In the genomic region with DNA sequence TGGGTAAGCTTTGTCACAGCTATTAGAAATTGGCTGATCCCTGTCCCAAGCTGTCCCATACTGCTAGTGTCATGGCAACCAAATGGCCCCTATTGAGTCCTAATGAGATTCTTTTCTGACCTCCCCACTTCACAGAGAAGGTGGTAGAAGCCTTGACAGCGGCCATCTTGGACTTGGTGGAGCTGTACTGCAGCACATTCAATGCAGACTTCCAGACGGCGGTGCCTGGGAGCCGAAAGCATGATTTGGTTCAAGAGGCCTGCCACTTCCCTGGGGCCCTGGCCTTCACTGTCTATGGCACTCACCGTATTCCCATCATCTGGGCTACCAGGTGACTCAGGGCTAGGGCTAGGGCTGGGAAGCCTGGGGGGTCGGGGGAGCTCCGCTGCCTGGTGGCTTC, we compare ENCODE assay signal across 17 mouse cellular contexts. TPM values are rescaled to one million over a fixed set of nuclear protein-coding genes. Genes with fewer than 3 reads are reported as not detected.
A peak's percentile ranks its signal among the peaks of the same experiment; 100 is the strongest.
DNase-seq lines count a peak whose midpoint lies in the region; ATAC-seq and TF ChIP-seq lines count a peak whose summit lies in the region.
"Had no signal": no experiment of that assay in that cellular context is flagged by ENCODE, and none has a peak within 500 bp of the region (broad histone marks: within the 10 kb centered on the region; RNA-seq: fewer than 3 reads in every experiment).

No protein-coding gene starts in this region.

- no peaks in the 10 kb centered on the region for H3K9me3 ChIP-seq in forebrain, embryonic 10.5 days
- H3K9me3 ChIP-seq in forebrain, postnatal 0 days (ENCODE audit: low read length): no peaks in the 10 kb centered on the region
- H3K9me3 ChIP-seq in forebrain, embryonic 14.5 days (replicated peaks; ENCODE audit: control insufficient read depth, low read length): no peaks in the 10 kb centered on the region
- H3K9me3 ChIP-seq in midbrain, embryonic 11.5 days (ENCODE audit: control insufficient read depth, low read length): no peaks in the 10 kb centered on the region
- no peaks in the 10 kb centered on the region for H3K9me3 ChIP-seq in heart, embryonic 10.5 days
- H3K9me3 ChIP-seq: embryonic facial prominence, embryonic 15.5 days; heart, embryonic 15.5 days; liver, embryonic 12.5 days had no signal

- peak overlapping the region; percentile 32; the same call in 1 of the 2 replicates for H3K4me3 ChIP-seq in forebrain, embryonic 10.5 days
- H3K4me3 ChIP-seq in forebrain, postnatal 0 days (ENCODE audit: low read depth, low read length): no peak overlapping the region
- H3K4me3 ChIP-seq in forebrain, embryonic 14.5 days (ENCODE audit: low read depth, low read length): no peak overlapping the region
- no peak overlapping the region for H3K4me3 ChIP-seq in midbrain, embryonic 11.5 days (ENCODE audit: low read depth, low read length)
- H3K4me3 ChIP-seq in heart, embryonic 10.5 days: no peak overlapping the region
- H3K4me3 ChIP-seq: embryonic facial prominence, embryonic 15.5 days; heart, embryonic 15.5 days; left cerebral cortex, adult 2 months; liver, embryonic 12.5 days had no signal

- no peaks in the 10 kb centered on the region for H3K27me3 ChIP-seq in forebrain, embryonic 10.5 days (ENCODE audit: poor library complexity, severe bottlenecking)
- H3K27me3 ChIP-seq in forebrain, postnatal 0 days (ENCODE audit: insufficient read depth, low read length): no peaks in the 10 kb centered on the region
- no peaks in the 10 kb centered on the region for H3K27me3 ChIP-seq in forebrain, embryonic 14.5 days (replicated peaks; ENCODE audit: control insufficient read depth, insufficient read depth, low read length)
- no peaks in the 10 kb centered on the region for H3K27me3 ChIP-seq in midbrain, embryonic 11.5 days (ENCODE audit: control insufficient read depth, insufficient read depth, low read length)
- H3K27me3 ChIP-seq in heart, embryonic 10.5 days (ENCODE audit: insufficient read depth, poor library complexity, severe bottlenecking): no peaks in the 10 kb centered on the region
- H3K27me3 ChIP-seq: embryonic facial prominence, embryonic 15.5 days; heart, embryonic 15.5 days had no signal

- WGBS in forebrain, embryonic 10.5 days: 58% methylated on average over 7 of the region's 7 CpGs
- 40% methylated on average over 7 of the region's 7 CpGs for WGBS in forebrain, postnatal 0 days
- 30% methylated on average over 7 of the region's 7 CpGs for WGBS in forebrain, embryonic 14.5 days
- WGBS in midbrain, embryonic 11.5 days: 37% methylated on average over 7 of the region's 7 CpGs
- WGBS in heart, embryonic 10.5 days: 87% methylated on average over 7 of the region's 7 CpGs

- no peak for TF ChIP-seq CTCF in forebrain, postnatal 0 days (IDR thresholded peaks at IDR 0.05; ENCODE audit: low read depth)

- ATAC-seq in forebrain, postnatal 0 days: no peak
- peak; percentile 40 for ATAC-seq in forebrain, embryonic 14.5 days
- peak; percentile 67 for ATAC-seq in midbrain, embryonic 11.5 days (ENCODE audit: low FRiP score)
- ATAC-seq: liver, embryonic 12.5 days had no signal

- H3K36me3 ChIP-seq in forebrain, embryonic 10.5 days (replicated peaks): peaks cover 96% of the 10 kb centered on the region
- H3K36me3 ChIP-seq in forebrain, postnatal 0 days (ENCODE audit: insufficient read depth): peaks cover 63% of the 10 kb centered on the region
- H3K36me3 ChIP-seq in forebrain, embryonic 14.5 days (ENCODE audit: control insufficient read depth, insufficient read depth, low read length): peaks cover 65% of the 10 kb centered on the region
- H3K36me3 ChIP-seq in midbrain, embryonic 11.5 days (ENCODE audit: control insufficient read depth, insufficient read depth, low read length): peaks cover 32% of the 10 kb centered on the region
- H3K36me3 ChIP-seq in heart, embryonic 10.5 days: peaks cover 82% of the 10 kb centered on the region

- DNase-seq in forebrain, embryonic 10.5 days (ENCODE audit: extremely low spot score, low spot score): peak; percentile 57
- no peak for DNase-seq in forebrain, postnatal 0 days
- DNase-seq in forebrain, embryonic 14.5 days (ENCODE audit: low spot score): peak; percentile 62
- DNase-seq in midbrain, embryonic 11.5 days (ENCODE audit: low spot score, missing footprints): peak; percentile 96
- peak; percentile 65 for DNase-seq in retina, embryonic 14.5 days (ENCODE audit: low spot score)
- no peak for DNase-seq in heart, embryonic 10.5 days (ENCODE audit: low spot score)
- no peak for DNase-seq in adrenal gland, adult 18-20 months (ENCODE audit: low spot score in 2 of 2)
- DNase-seq in kidney, postnatal 36 days: no peak
- DNase-seq: adrenal gland, postnatal 14 days; cerebellum, adult 11 months; gastrocnemius, postnatal 14 days; kidney, adult 2 months; lung, postnatal 36 days had no signal

- peak overlapping the region; percentile 95 for H3K27ac ChIP-seq in forebrain, embryonic 10.5 days
- H3K27ac ChIP-seq in forebrain, postnatal 0 days (ENCODE audit: low read depth, low read length): no peak overlapping the region; the same call in 1 of the 2 replicates
- peak overlapping the region; percentile 96 for H3K27ac ChIP-seq in forebrain, embryonic 14.5 days (ENCODE audit: low read depth, low read length)
- peak overlapping the region; percentile 99 for H3K27ac ChIP-seq in midbrain, embryonic 11.5 days (ENCODE audit: low read depth, low read length)
- no peak overlapping the region for H3K27ac ChIP-seq in heart, embryonic 10.5 days
- H3K27ac ChIP-seq: embryonic facial prominence, embryonic 15.5 days; heart, embryonic 15.5 days; left cerebral cortex, adult 2 months; liver, embryonic 12.5 days had no signal

- no peak overlapping the region for H3K9ac ChIP-seq in forebrain, postnatal 0 days
- peak overlapping the region; percentile 38; the same call in 1 of the 2 replicates for H3K9ac ChIP-seq in forebrain, embryonic 14.5 days (ENCODE audit: low read length)
- peak overlapping the region; percentile 43 for H3K9ac ChIP-seq in midbrain, embryonic 11.5 days (ENCODE audit: low read length)
- H3K9ac ChIP-seq: embryonic facial prominence, embryonic 15.5 days; heart, embryonic 15.5 days; liver, embryonic 12.5 days had no signal

- H3K4me1 ChIP-seq in forebrain, embryonic 10.5 days: peaks cover 88% of the 10 kb centered on the region
- no peaks in the 10 kb centered on the region for H3K4me1 ChIP-seq in forebrain, postnatal 0 days (ENCODE audit: insufficient read depth)
- peaks cover 20% of the 10 kb centered on the region for H3K4me1 ChIP-seq in forebrain, embryonic 14.5 days (ENCODE audit: control insufficient read depth, insufficient read depth, low read length)
- H3K4me1 ChIP-seq in midbrain, embryonic 11.5 days (ENCODE audit: control insufficient read depth, insufficient read depth, low read length): peaks cover 40% of the 10 kb centered on the region
- peaks cover 46% of the 10 kb centered on the region for H3K4me1 ChIP-seq in heart, embryonic 10.5 days

- no peak overlapping the region for H3K4me2 ChIP-seq in forebrain, postnatal 0 days (ENCODE audit: low read depth)
- H3K4me2 ChIP-seq in forebrain, embryonic 14.5 days (ENCODE audit: low read length): no peak overlapping the region
- peak overlapping the region; percentile 20; the same call in 1 of the 2 replicates for H3K4me2 ChIP-seq in midbrain, embryonic 11.5 days
- H3K4me2 ChIP-seq: embryonic facial prominence, embryonic 15.5 days; heart, embryonic 15.5 days; liver, embryonic 12.5 days had no signal

RNA-seq across cellular contexts. Expression of gene Pik3c2b, which starts 34.0 kb away (rescaled TPM):
- polyA plus RNA-seq in forebrain, embryonic 10.5 days (2016; fragmentation: Nextera tagmentation; extraction: Ambion mirVana): 13.6 and 13.7 TPM in 2 replicates
- total RNA-seq in forebrain, postnatal 0 days (2014; rRNA removed): 17.1 and 18.3 TPM in 2 replicates
- polyA plus RNA-seq in forebrain, postnatal 0 days (2015; fragmentation: Nextera tagmentation; extraction: Ambion mirVana): 5.7 and 7.2 TPM in 2 replicates
- 9.6 and 11.6 TPM in 2 replicates for polyA plus RNA-seq in forebrain, embryonic 14.5 days (2014; fragmentation: Nextera tagmentation; extraction: Ambion mirVana)
- polyA plus RNA-seq in midbrain, embryonic 11.5 days (2014; fragmentation: Nextera tagmentation; extraction: Ambion mirVana): 15.5 and 16.3 TPM in 2 replicates
- polyA plus RNA-seq in heart, embryonic 10.5 days (2016; fragmentation: Nextera tagmentation; extraction: Ambion mirVana): 7.9 and 11.5 TPM in 2 replicates
- total RNA-seq in adrenal gland, adult 18-20 months (2021): 1 to 10 TPM; 4.6 to 5.6 TPM

RNA-seq across cellular contexts. Expression of gene Mdm4, which starts 49.1 kb away (rescaled TPM):
- 38.5 and 38.8 TPM in 2 replicates for polyA plus RNA-seq in forebrain, embryonic 10.5 days (2016; fragmentation: Nextera tagmentation; extraction: Ambion mirVana)
- total RNA-seq in forebrain, postnatal 0 days (2014; rRNA removed): 60.4 and 74.8 TPM in 2 replicates
- 22.2 and 27.4 TPM in 2 replicates for polyA plus RNA-seq in forebrain, postnatal 0 days (2015; fragmentation: Nextera tagmentation; extraction: Ambion mirVana)
- polyA plus RNA-seq in forebrain, embryonic 14.5 days (2014; fragmentation: Nextera tagmentation; extraction: Ambion mirVana): 35.7 and 47.9 TPM in 2 replicates
- 36.5 TPM in 2 replicates for polyA plus RNA-seq in midbrain, embryonic 11.5 days (2014; fragmentation: Nextera tagmentation; extraction: Ambion mirVana)
- 30.7 and 32.8 TPM in 2 replicates for polyA plus RNA-seq in heart, embryonic 10.5 days (2016; fragmentation: Nextera tagmentation; extraction: Ambion mirVana)
- 10 to 100 TPM; 65.7 to 68.7 TPM for total RNA-seq in adrenal gland, adult 18-20 months (2021)

RNA-seq across cellular contexts. Expression of gene Ppp1r15b, which starts 51.4 kb away (rescaled TPM):
- 59.1 and 59.3 TPM in 2 replicates for polyA plus RNA-seq in forebrain, embryonic 10.5 days (2016; fragmentation: Nextera tagmentation; extraction: Ambion mirVana)
- 35.0 and 49.5 TPM in 2 replicates for total RNA-seq in forebrain, postnatal 0 days (2014; rRNA removed)
- 13.9 and 18.7 TPM in 2 replicates for polyA plus RNA-seq in forebrain, postnatal 0 days (2015; fragmentation: Nextera tagmentation; extraction: Ambion mirVana)
- polyA plus RNA-seq in forebrain, embryonic 14.5 days (2014; fragmentation: Nextera tagmentation; extraction: Ambion mirVana): 26.6 and 31.6 TPM in 2 replicates
- 49.5 and 53.0 TPM in 2 replicates for polyA plus RNA-seq in midbrain, embryonic 11.5 days (2014; fragmentation: Nextera tagmentation; extraction: Ambion mirVana)
- 44.9 and 46.1 TPM in 2 replicates for polyA plus RNA-seq in heart, embryonic 10.5 days (2016; fragmentation: Nextera tagmentation; extraction: Ambion mirVana)
- 100 to 1,000 TPM in 1 of 2 experiments, 10 to 100 TPM in 1; 95.7 to 103 TPM for total RNA-seq in adrenal gland, adult 18-20 months (2021)

Comparison
In these comparisons a context has a peak if more than half of its experiments do, and no peak if none do; other contexts are left out.
1. DNase-seq: peak in forebrain, embryonic 10.5 days (single experiment), forebrain, embryonic 14.5 days (single experiment), midbrain, embryonic 11.5 days (single experiment) and retina, embryonic 14.5 days (single experiment); none in forebrain, postnatal 0 days (single experiment), heart, embryonic 10.5 days (single experiment), adrenal gland, adult 18-20 months (0 of 2) and kidney, postnatal 36 days (0 of 2).
2. H3K27ac ChIP-seq: peak in forebrain, embryonic 10.5 days (single experiment), forebrain, embryonic 14.5 days (single experiment) and midbrain, embryonic 11.5 days (single experiment); none in forebrain, postnatal 0 days (single experiment) and heart, embryonic 10.5 days (single experiment).